Mouse (Mus musculus) B cell, adult 67 days (primary cell): ENCODE results near the gene Pgbd1. TPM values are rescaled to one million over a fixed set of nuclear protein-coding genes. Genes with fewer than 3 reads are reported as not detected.

Source experiments
- total RNA-seq, 2 experiments: library from RNA; stranded (reverse); gene quantifications; 4 replicates each; pipeline ENCODE4 v1.2.4; 2023

Gene Pgbd1
- under 1 TPM in 1 of 2 experiments, not detected in 1; 0.38 TPM for total RNA-seq

GRCm38 (mm10) chr13:21440503-21441206, at the start of gene Pgbd1:
Gene Pgbd1 (minus strand): TSS chr13:21441058.

GRCm38 (mm10) chr13:21478759-21479670, 38.2 kb upstream of the Pgbd1 start, which contains the start of the genes Zkscan4 and Gm10065:
Gene Zkscan4 (plus strand): TSS chr13:21478907.
Gene Gm10065 (minus strand): TSS chr13:21479441.

GRCm38 (mm10) chr13:21468061-21469019, 27.5 kb upstream of the Pgbd1 start, which contains the start of gene Nkapl:
Gene Nkapl (minus strand): TSS chr13:21468509.

DNA sequence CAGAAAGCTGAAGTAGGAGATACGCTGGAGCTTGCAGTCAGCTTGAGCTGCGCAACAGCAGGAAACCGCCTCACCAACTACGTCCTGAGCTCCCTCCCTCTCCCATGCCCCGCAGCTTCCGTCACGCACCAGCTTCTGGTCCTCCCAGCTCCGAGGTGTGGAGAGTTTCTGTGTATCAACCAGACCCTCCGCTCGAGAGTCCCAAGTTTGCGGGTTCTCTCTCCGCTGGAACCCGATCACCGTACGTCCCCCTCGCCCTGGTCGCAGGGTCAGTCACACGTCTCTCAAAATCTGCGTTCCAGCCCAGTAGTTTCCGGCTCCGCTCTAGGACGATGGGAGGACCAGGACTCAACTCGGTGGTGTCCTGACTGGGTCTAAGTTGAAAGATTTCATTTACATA, 12.6 kb upstream of the Pgbd1 start, which contains the start of gene Zscan26:
TSS of gene Zscan26 (minus strand) at position 282 of the 400 bp plus-strand sequence.

GRCm38 (mm10) chr13:21402287-21402846, 38.5 kb downstream of the Pgbd1 start, which contains the start of gene Zkscan3:
Gene Zkscan3 (minus strand): TSS chr13:21402755.

Other genes with a start within 250 kb of the Pgbd1 start
- gene Gpx5, start 148.3 kb downstream of the Pgbd1 start, total RNA-seq, result not detected
- gene Gpx6, start 128.9 kb downstream of the Pgbd1 start, total RNA-seq, result not detected
- gene Olfr1367, start 94.1 kb downstream of the Pgbd1 start, total RNA-seq, result not detected
- gene Zscan12, start 78.2 kb downstream of the Pgbd1 start, total RNA-seq, result 1 to 10 TPM; 3.2 to 3.6 TPM
- gene Zkscan3, start 38.3 kb downstream of the Pgbd1 start, total RNA-seq, result 10 to 100 TPM; 66.9 to 70.3 TPM
- 10 to 100 TPM; 44.5 to 50.7 TPM for gene Zscan26, start 12.7 kb upstream of the Pgbd1 start, total RNA-seq
- gene Nkapl, start 27.5 kb upstream of the Pgbd1 start, total RNA-seq, result not detected
- not detected for gene Zkscan4, start 37.8 kb upstream of the Pgbd1 start, total RNA-seq
- not detected for gene Gm10065, start 38.4 kb upstream of the Pgbd1 start, total RNA-seq
- 1 to 10 TPM; 4.8 to 5.0 TPM for gene AK157302, start 54.2 kb upstream of the Pgbd1 start, total RNA-seq
- gene Gm11273, start 60.4 kb upstream of the Pgbd1 start, total RNA-seq, result 10 to 100 TPM; 11.7 to 12.4 TPM
- 10 to 100 TPM; 12.2 to 23.2 TPM for gene Zkscan8, start 90.1 kb upstream of the Pgbd1 start, total RNA-seq
- gene Olfr1366, start 101.8 kb upstream of the Pgbd1 start, total RNA-seq, result not detected
- gene Olfr1535, start 118.8 kb upstream of the Pgbd1 start, total RNA-seq, result not detected
- gene Olfr1364, start 140.7 kb upstream of the Pgbd1 start, total RNA-seq, result not detected
- not detected for gene Olfr1362, start 173.0 kb upstream of the Pgbd1 start, total RNA-seq
- not detected for gene Olfr11, start 201.5 kb upstream of the Pgbd1 start, total RNA-seq
- not detected for gene Olfr1361, start 222.3 kb upstream of the Pgbd1 start, total RNA-seq
- gene Olfr1360, start 236.3 kb upstream of the Pgbd1 start, total RNA-seq, result not detected